Mouse (Mus musculus) midbrain, embryonic 12.5 days (tissue): ENCODE data around the gene Sh3rf1. TPM values are rescaled to one million over a fixed set of nuclear protein-coding genes. Genes with fewer than 3 reads are reported as not detected.

Source experiments
- polyA plus RNA-seq: library from polyadenylated mRNA; unstranded; fragments of >200 nt; fragmentation: Nextera tagmentation; extraction: Ambion mirVana; gene quantifications from 2 replicates; pipeline ENCODE4 v1.2.1, GENCODE M21; 2016

Gene Sh3rf1
- polyA plus RNA-seq, 1 experiment from 2014 or later, result 22.0 TPM

Other genes starting within 250 kb of the Sh3rf1 start
- gene Clcn3, start 240.6 kb upstream of the Sh3rf1 start, polyA plus RNA-seq, result 47.9 and 49.4 TPM in 2 replicates
- gene Nek1, start 230.7 kb upstream of the Sh3rf1 start, polyA plus RNA-seq, result 19.9 and 23.5 TPM in 2 replicates